Mouse (Mus musculus) C2C12 (cell line): ENCODE results near the gene Psme2b.

Experiments
- CTCF ChIP-seq: IDR thresholded peaks from one replicate; pipeline ENCODE4 v1.5.1; 2011; ENCODE audit not compliant: control insufficient read depth, insufficient read depth, insufficient read length
- MAX ChIP-seq: IDR thresholded peaks from one replicate; pipeline ENCODE4 v1.6.1; 2011; ENCODE audit warnings: mild to moderate bottlenecking, control low read depth
- MYOD1 ChIP-seq: IDR thresholded peaks from one replicate; pipeline ENCODE4 v1.6.1; 2011; ENCODE audit warnings: low read depth; ENCODE audit not compliant: control insufficient read depth, insufficient read length

- TF ChIP-seq CTCF (no peak), MYOD1 (no peak), MAX (no peak)
Observed at GRCm38 (mm10) chr11:48902021-48902420, 44.0 kb downstream of the Psme2b start, which contains the start of gene Gm5431.
